Mouse (Mus musculus) brain, embryonic 14.5 days (tissue): ENCODE measurements at regions not wholly inside any gene's neighbourhood (a gene's known extent, or its start where the extent isn't known, plus 50 kb on each side); places are given as distances from the start of the nearest gene placed in this dataset.

Experiments
- CTCF ChIP-seq: fragments of 200-500 bp; IDR thresholded peaks from 2 replicates; pipeline ENCODE4 v1.5.1; 2012; ENCODE audit warnings: inconsistent platforms, mild to moderate bottlenecking, moderate library complexity, borderline replicate concordance; ENCODE audit not compliant: insufficient read depth, insufficient read length; ENCODE audit errors: extremely low read depth
- POLR2A ChIP-seq: fragments of 200-500 bp; IDR thresholded peaks from 2 replicates; pipeline ENCODE4 v1.6.1; 2012; ENCODE audit warnings: mild to moderate bottlenecking, inconsistent platforms, borderline replicate concordance; ENCODE audit not compliant: poor library complexity, insufficient read depth, insufficient read length, severe bottlenecking; ENCODE audit errors: extremely low read depth

GRCm38 (mm10) chr16:24207056-24207455, 186.3 kb upstream of the Lpp start:
- TF ChIP-seq CTCF = no peak
- TF ChIP-seq POLR2A = no peak
